In the genomic region with DNA sequence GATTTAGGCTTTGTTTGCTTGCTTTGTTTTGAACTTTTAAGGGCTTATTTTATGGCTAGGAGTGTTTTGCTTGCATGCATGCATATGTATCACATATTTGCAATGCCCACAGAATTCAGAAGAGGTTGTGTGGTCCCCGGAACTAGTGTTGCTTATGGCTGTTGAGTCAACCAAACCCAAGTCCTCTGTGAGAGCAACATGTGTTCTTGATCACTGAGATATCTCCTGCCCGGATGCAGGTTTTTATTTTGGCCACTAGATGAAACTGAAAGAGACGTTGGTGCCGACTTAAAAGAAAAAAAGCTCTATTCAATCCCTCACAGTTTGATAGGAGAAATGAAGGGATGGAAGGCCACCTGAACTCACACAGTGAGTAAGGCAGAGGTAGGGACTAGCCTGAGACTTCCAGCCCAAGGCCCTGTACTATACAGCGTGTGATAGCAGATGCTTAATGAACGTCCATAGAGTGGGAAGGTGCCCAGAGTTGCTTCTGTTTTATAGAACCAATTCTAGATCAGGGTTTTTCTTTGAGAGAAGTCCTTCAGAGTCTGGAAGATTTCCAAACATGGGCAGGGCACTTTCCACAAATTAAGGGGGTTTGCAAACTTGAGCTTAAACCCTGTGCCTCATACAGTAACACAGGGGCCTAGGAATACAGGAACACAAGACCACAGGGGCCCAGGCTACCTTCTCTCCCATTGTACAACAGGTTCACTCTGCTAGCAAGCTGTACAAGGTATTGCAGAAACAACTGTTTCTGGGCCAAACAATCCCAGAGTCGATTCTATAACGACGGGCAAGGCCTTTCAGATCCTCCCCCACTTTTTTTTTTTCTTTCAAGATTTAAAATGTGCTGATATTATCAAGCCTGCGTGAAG, we compare ENCODE assay signal across 8 mouse cellular contexts. TPM values are rescaled to one million over a fixed set of nuclear protein-coding genes. Genes with fewer than 3 reads are reported as not detected.
DNase-seq lines count a peak whose midpoint lies in the region; ATAC-seq and TF ChIP-seq lines count a peak whose summit lies in the region.

No protein-coding gene starts in this region.

- H3K4me3 ChIP-seq in hindbrain, embryonic 11.5 days (ENCODE audit: low read depth, low read length), result no peak overlapping the region
- no peak overlapping the region for H3K4me3 ChIP-seq in hindbrain, embryonic 16.5 days (ENCODE audit: low read length)
- peak overlapping the region; percentile 77 for H3K4me3 ChIP-seq in G1E (ENCODE audit: low read depth, low read length)
- peak overlapping the region; percentile 79; the same call in 1 of the 2 replicates for H3K4me3 ChIP-seq in embryonic facial prominence, embryonic 15.5 days (replicated peaks)
- peak overlapping the region; percentile 74 for H3K4me3 ChIP-seq in liver, embryonic 12.5 days
- H3K4me3 ChIP-seq in thymus, adult 2 months (ENCODE audit: control insufficient read depth, insufficient read depth, low read length), result no peak overlapping the region

- peaks cover 3% of the 10 kb centered on the region; the same call in 1 of the 2 replicates for H3K4me1 ChIP-seq in hindbrain, embryonic 11.5 days (replicated peaks; ENCODE audit: control insufficient read depth, insufficient read depth, low read length)
- peaks cover 12% of the 10 kb centered on the region for H3K4me1 ChIP-seq in hindbrain, embryonic 16.5 days (ENCODE audit: control insufficient read depth, insufficient read depth, low read depth, low read length)
- peaks cover 84% of the 10 kb centered on the region for H3K4me1 ChIP-seq in G1E (ENCODE audit: insufficient read depth, low read depth, low read length)
- peaks cover 48% of the 10 kb centered on the region for H3K4me1 ChIP-seq in embryonic facial prominence, embryonic 15.5 days
- peaks cover 83% of the 10 kb centered on the region for H3K4me1 ChIP-seq in liver, embryonic 12.5 days
- H3K4me1 ChIP-seq in thymus, adult 2 months (replicated peaks; ENCODE audit: control insufficient read depth, insufficient read depth, low read length), result peaks cover 7% of the 10 kb centered on the region

- no peak for TF ChIP-seq POLR2A in thymus, adult 2 months (IDR thresholded peaks at IDR 0.05; ENCODE audit: control insufficient read depth, extremely low read depth, insufficient read depth, low read length, poor library complexity)

- no peak for ATAC-seq in hindbrain, embryonic 11.5 days (ENCODE audit: low FRiP score)
- ATAC-seq in hindbrain, embryonic 16.5 days, result no peak
- no peak for ATAC-seq in G1E (ENCODE audit: extremely low read depth, insufficient number of reproducible peaks, low FRiP score, poor library complexity, severe bottlenecking)
- ATAC-seq in embryonic facial prominence, embryonic 15.5 days (ENCODE audit: insufficient number of reproducible peaks, low FRiP score, low TSS enrichment, low read depth), result no peak
- ATAC-seq in liver, embryonic 12.5 days, result no peak
- ATAC-seq in megakaryocyte progenitor cell, adult 5-6 weeks (replicated peaks; ENCODE audit: poor library complexity), result no peak

- H3K27ac ChIP-seq in hindbrain, embryonic 11.5 days (ENCODE audit: low read depth, low read length), result 0 out of 2 replicates have a peak overlapping the region, but pooled peaks have one; percentile 42
- H3K27ac ChIP-seq in hindbrain, embryonic 16.5 days (ENCODE audit: low read depth, low read length), result no peak overlapping the region
- H3K27ac ChIP-seq in embryonic facial prominence, embryonic 15.5 days (replicated peaks), result peak overlapping the region; percentile 89; the same call in 1 of the 2 replicates
- peak overlapping the region; percentile 99 for H3K27ac ChIP-seq in liver, embryonic 12.5 days
- H3K27ac ChIP-seq in thymus, adult 2 months (ENCODE audit: control insufficient read depth, insufficient read depth, low read length), result no peak overlapping the region

- H3K9ac ChIP-seq in hindbrain, embryonic 11.5 days (ENCODE audit: low read depth, low read length), result no peak overlapping the region
- H3K9ac ChIP-seq in hindbrain, embryonic 16.5 days (ENCODE audit: low read depth, low read length), result no peak overlapping the region
- H3K9ac ChIP-seq in embryonic facial prominence, embryonic 15.5 days, result no peak overlapping the region
- peak overlapping the region; percentile 94 for H3K9ac ChIP-seq in liver, embryonic 12.5 days

- no peak for DNase-seq in hindbrain, embryonic 11.5 days (ENCODE audit: low spot score)
- no peak for DNase-seq in G1E (ENCODE audit: low spot score)
- no peak for DNase-seq in thymus, adult 2 months
- DNase-seq in adrenal gland, adult 2 months, result no peak

- no peaks in the 10 kb centered on the region for H3K9me3 ChIP-seq in hindbrain, embryonic 11.5 days (ENCODE audit: control insufficient read depth, low read length)
- H3K9me3 ChIP-seq in hindbrain, embryonic 16.5 days (ENCODE audit: control insufficient read depth, low read length), result no peaks in the 10 kb centered on the region
- no peaks in the 10 kb centered on the region for H3K9me3 ChIP-seq in G1E (replicated peaks)
- H3K9me3 ChIP-seq in embryonic facial prominence, embryonic 15.5 days (replicated peaks), result no peaks in the 10 kb centered on the region
- no peaks in the 10 kb centered on the region for H3K9me3 ChIP-seq in liver, embryonic 12.5 days (replicated peaks)

- TF ChIP-seq CTCF in G1E (IDR thresholded peaks at IDR 0.05; ENCODE audit: low read depth, low read length), result no peak
- TF ChIP-seq CTCF in thymus, adult 2 months (IDR thresholded peaks at IDR 0.05; ENCODE audit: borderline replicate concordance, control insufficient read depth, extremely low read depth, insufficient read depth, low read length, poor library complexity), result no peak

- no peaks in the 10 kb centered on the region for H3K36me3 ChIP-seq in hindbrain, embryonic 11.5 days (ENCODE audit: control insufficient read depth, insufficient read depth, low read length)
- H3K36me3 ChIP-seq in hindbrain, embryonic 16.5 days (ENCODE audit: control insufficient read depth, insufficient read depth, low read length), result no peaks in the 10 kb centered on the region; the same call in 1 of the 2 replicates
- H3K36me3 ChIP-seq in G1E (replicated peaks), result peaks cover 45% of the 10 kb centered on the region
- H3K36me3 ChIP-seq in embryonic facial prominence, embryonic 15.5 days, result peaks cover 15% of the 10 kb centered on the region
- H3K36me3 ChIP-seq in liver, embryonic 12.5 days, result peaks cover 39% of the 10 kb centered on the region
- H3K36me3 ChIP-seq in thymus, adult 2 months (ENCODE audit: control insufficient read depth, insufficient read depth, low read length), result no peaks in the 10 kb centered on the region

- no peak overlapping the region for H3K4me2 ChIP-seq in hindbrain, embryonic 11.5 days (replicated peaks; ENCODE audit: low read depth, low read length)
- no peak overlapping the region for H3K4me2 ChIP-seq in hindbrain, embryonic 16.5 days (ENCODE audit: low read length)
- peak overlapping the region; percentile 76 for H3K4me2 ChIP-seq in embryonic facial prominence, embryonic 15.5 days (replicated peaks)
- peak overlapping the region; percentile 89 for H3K4me2 ChIP-seq in liver, embryonic 12.5 days

- WGBS in hindbrain, embryonic 11.5 days, result 81% methylated on average over 10 of the region's 10 CpGs
- 83% methylated on average over 10 of the region's 10 CpGs for WGBS in hindbrain, embryonic 16.5 days
- WGBS in embryonic facial prominence, embryonic 15.5 days, result 45% methylated on average over 10 of the region's 10 CpGs
- WGBS in liver, embryonic 12.5 days (ENCODE audit: insufficient replicate concordance), result 42% methylated on average over 10 of the region's 10 CpGs
- 34% methylated on average over 10 of the region's 10 CpGs for WGBS in thymus, adult 2 months

- no peaks in the 10 kb centered on the region for H3K27me3 ChIP-seq in hindbrain, embryonic 11.5 days (ENCODE audit: control insufficient read depth, insufficient read depth, low read length)
- no peaks in the 10 kb centered on the region for H3K27me3 ChIP-seq in hindbrain, embryonic 16.5 days (replicated peaks; ENCODE audit: control insufficient read depth, insufficient read depth, low read length)
- no peaks in the 10 kb centered on the region for H3K27me3 ChIP-seq in G1E (ENCODE audit: insufficient read depth, low read length)
- no peaks in the 10 kb centered on the region for H3K27me3 ChIP-seq in embryonic facial prominence, embryonic 15.5 days
- no peaks in the 10 kb centered on the region for H3K27me3 ChIP-seq in liver, embryonic 12.5 days (replicated peaks)
- no peaks in the 10 kb centered on the region for H3K27me3 ChIP-seq in thymus, adult 2 months (ENCODE audit: control insufficient read depth, insufficient read depth, low read length)

RNA-seq across cellular contexts. Expression of a gene that starts 1.9 kb away (rescaled TPM):
- 77.5 and 80.1 TPM in 2 replicates for polyA plus RNA-seq in hindbrain, embryonic 11.5 days (2014; fragmentation: Nextera tagmentation; extraction: Ambion mirVana)
- polyA plus RNA-seq in hindbrain, embryonic 16.5 days (2015; fragmentation: Nextera tagmentation; extraction: Ambion mirVana), result 72.2 and 75.6 TPM in 2 replicates
- 81.6 and 123 TPM in 2 replicates for total RNA-seq in G1E (2014; fragmentation: Nextera tagmentation)
- total RNA-seq in G1E (2017), result 49.4 and 53.1 TPM in 2 replicates
- 196 and 200 TPM in 2 replicates for polyA plus RNA-seq in G1E (2012)
- 69.3 and 73.7 TPM in 2 replicates for polyA plus RNA-seq in embryonic facial prominence, embryonic 15.5 days (2015; fragmentation: Nextera tagmentation; extraction: Ambion mirVana)
- polyA plus RNA-seq in liver, embryonic 12.5 days (2016; fragmentation: Nextera tagmentation; extraction: Ambion mirVana), result 626 and 633 TPM in 2 replicates
- 56.2 and 75.9 TPM in 2 replicates for polyA plus RNA-seq in thymus, adult 2 months (2012; rRNA removed)
- total RNA-seq in megakaryocyte progenitor cell, adult 5-6 weeks (2015), result 33.6 and 50.9 TPM in 2 replicates
- total RNA-seq in megakaryocyte progenitor cell, adult 5-6 weeks (2017), result 24.1 and 25.0 TPM in 2 replicates
- 100 to 1,000 TPM; 102 to 118 TPM for total RNA-seq in adrenal gland, adult 2 months (2021)
- 313 and 413 TPM in 2 replicates for polyA plus RNA-seq in adrenal gland, adult 2 months (2012; rRNA removed)

RNA-seq across cellular contexts. Expression of a gene that starts 7.1 kb away (rescaled TPM):
- 116 and 117 TPM in 2 replicates for polyA plus RNA-seq in hindbrain, embryonic 11.5 days (2014; fragmentation: Nextera tagmentation; extraction: Ambion mirVana)
- polyA plus RNA-seq in hindbrain, embryonic 16.5 days (2015; fragmentation: Nextera tagmentation; extraction: Ambion mirVana), result 61.8 and 62.3 TPM in 2 replicates
- total RNA-seq in G1E (2014; fragmentation: Nextera tagmentation), result 32.5 and 36.3 TPM in 2 replicates
- 71.7 and 73.9 TPM in 2 replicates for total RNA-seq in G1E (2017)
- polyA plus RNA-seq in G1E (2012), result 37.2 and 40.9 TPM in 2 replicates
- 87.6 and 89.4 TPM in 2 replicates for polyA plus RNA-seq in embryonic facial prominence, embryonic 15.5 days (2015; fragmentation: Nextera tagmentation; extraction: Ambion mirVana)
- polyA plus RNA-seq in liver, embryonic 12.5 days (2016; fragmentation: Nextera tagmentation; extraction: Ambion mirVana), result 80.6 and 84.1 TPM in 2 replicates
- polyA plus RNA-seq in thymus, adult 2 months (2012; rRNA removed), result 18.0 and 20.9 TPM in 2 replicates
- total RNA-seq in megakaryocyte progenitor cell, adult 5-6 weeks (2015), result 56.8 and 60.9 TPM in 2 replicates
- 80.7 TPM in 2 replicates for total RNA-seq in megakaryocyte progenitor cell, adult 5-6 weeks (2017)
- total RNA-seq in adrenal gland, adult 2 months (2021), result 10 to 100 TPM; 48.4 to 50.5 TPM
- 11.7 and 13.8 TPM in 2 replicates for polyA plus RNA-seq in adrenal gland, adult 2 months (2012; rRNA removed)

RNA-seq across cellular contexts. Expression of a gene that starts 7.4 kb away (rescaled TPM):
- 0.91 and 1.8 TPM in 2 replicates for polyA plus RNA-seq in hindbrain, embryonic 11.5 days (2014; fragmentation: Nextera tagmentation; extraction: Ambion mirVana)
- 0.53 and 0.71 TPM in 2 replicates for polyA plus RNA-seq in hindbrain, embryonic 16.5 days (2015; fragmentation: Nextera tagmentation; extraction: Ambion mirVana)
- total RNA-seq in G1E (2014; fragmentation: Nextera tagmentation) (0.53 TPM in 1 of 2 replicates, not detected in the other), G1E (2017) (0.27 and 0.29 TPM in 2 replicates)
- 0.05 TPM in 1 of 2 replicates, not detected in the other for polyA plus RNA-seq in G1E (2012)
- 0.47 and 0.49 TPM in 2 replicates for polyA plus RNA-seq in embryonic facial prominence, embryonic 15.5 days (2015; fragmentation: Nextera tagmentation; extraction: Ambion mirVana)
- 0.12 and 0.21 TPM in 2 replicates for polyA plus RNA-seq in liver, embryonic 12.5 days (2016; fragmentation: Nextera tagmentation; extraction: Ambion mirVana)
- 0.15 and 0.16 TPM in 2 replicates for polyA plus RNA-seq in thymus, adult 2 months (2012; rRNA removed)
- total RNA-seq in megakaryocyte progenitor cell, adult 5-6 weeks (2015), result 0.27 TPM in 1 of 2 replicates, not detected in the other
- 0.08 and 1.4 TPM in 2 replicates for total RNA-seq in megakaryocyte progenitor cell, adult 5-6 weeks (2017)
- total RNA-seq in adrenal gland, adult 2 months (2021), result under 1 TPM; 0.14 to 0.31 TPM
- polyA plus RNA-seq in adrenal gland, adult 2 months (2012; rRNA removed), result 0.06 TPM in 1 of 2 replicates, not detected in the other

RNA-seq across cellular contexts. Expression of a gene that starts 14.5 kb away (rescaled TPM):
- 13.7 and 16.7 TPM in 2 replicates for polyA plus RNA-seq in hindbrain, embryonic 11.5 days (2014; fragmentation: Nextera tagmentation; extraction: Ambion mirVana)
- 11.2 and 11.5 TPM in 2 replicates for polyA plus RNA-seq in hindbrain, embryonic 16.5 days (2015; fragmentation: Nextera tagmentation; extraction: Ambion mirVana)
- total RNA-seq in G1E (2014; fragmentation: Nextera tagmentation) (1.8 and 2.3 TPM in 2 replicates), G1E (2017) (1.3 and 1.7 TPM in 2 replicates)
- 1.7 and 3.0 TPM in 2 replicates for polyA plus RNA-seq in G1E (2012)
- polyA plus RNA-seq in embryonic facial prominence, embryonic 15.5 days (2015; fragmentation: Nextera tagmentation; extraction: Ambion mirVana), result 12.2 and 15.7 TPM in 2 replicates
- polyA plus RNA-seq in liver, embryonic 12.5 days (2016; fragmentation: Nextera tagmentation; extraction: Ambion mirVana), result 4.3 and 4.6 TPM in 2 replicates
- 4.5 and 7.0 TPM in 2 replicates for polyA plus RNA-seq in thymus, adult 2 months (2012; rRNA removed)
- total RNA-seq in megakaryocyte progenitor cell, adult 5-6 weeks (2015), result 1.1 and 3.3 TPM in 2 replicates
- total RNA-seq in megakaryocyte progenitor cell, adult 5-6 weeks (2017), result 0.92 and 2.5 TPM in 2 replicates
- 10 to 100 TPM in 1 of 2 experiments, 1 to 10 TPM in 1; 9.2 to 26.1 TPM for total RNA-seq in adrenal gland, adult 2 months (2021)
- 16.8 and 20.1 TPM in 2 replicates for polyA plus RNA-seq in adrenal gland, adult 2 months (2012; rRNA removed)

RNA-seq across cellular contexts. Expression of a gene that starts 37.9 kb away (rescaled TPM):
- 0.94 and 1.0 TPM in 2 replicates for polyA plus RNA-seq in hindbrain, embryonic 11.5 days (2014; fragmentation: Nextera tagmentation; extraction: Ambion mirVana)
- 0.63 and 0.80 TPM in 2 replicates for polyA plus RNA-seq in hindbrain, embryonic 16.5 days (2015; fragmentation: Nextera tagmentation; extraction: Ambion mirVana)
- total RNA-seq in G1E (2014; fragmentation: Nextera tagmentation) (0.53 TPM in 1 of 2 replicates, not detected in the other), G1E (2017) (0.06 and 0.11 TPM in 2 replicates)
- polyA plus RNA-seq in G1E (2012), result 0.09 TPM in 1 of 2 replicates, not detected in the other
- polyA plus RNA-seq in embryonic facial prominence, embryonic 15.5 days (2015; fragmentation: Nextera tagmentation; extraction: Ambion mirVana), result 14.5 and 16.3 TPM in 2 replicates
- 0.24 and 0.27 TPM in 2 replicates for polyA plus RNA-seq in liver, embryonic 12.5 days (2016; fragmentation: Nextera tagmentation; extraction: Ambion mirVana)
- polyA plus RNA-seq in thymus, adult 2 months (2012; rRNA removed), result 19.7 and 19.8 TPM in 2 replicates
- not detected in 2 replicates for total RNA-seq in megakaryocyte progenitor cell, adult 5-6 weeks (2015)
- not detected in 2 replicates for total RNA-seq in megakaryocyte progenitor cell, adult 5-6 weeks (2017)
- total RNA-seq in adrenal gland, adult 2 months (2021), result 10 to 100 TPM in 1 of 2 experiments, 1 to 10 TPM in 1; 3.0 to 13.9 TPM
- polyA plus RNA-seq in adrenal gland, adult 2 months (2012; rRNA removed), result 10.9 and 15.3 TPM in 2 replicates

Comparison
In these comparisons a context has a peak if more than half of its experiments do, and no peak if none do; other contexts are left out.
1. H3K27ac ChIP-seq: peak in hindbrain, embryonic 11.5 days (single experiment), embryonic facial prominence, embryonic 15.5 days (single experiment) and liver, embryonic 12.5 days (single experiment); none in hindbrain, embryonic 16.5 days (single experiment) and thymus, adult 2 months (single experiment).
2. H3K4me2 ChIP-seq: peak in embryonic facial prominence, embryonic 15.5 days (single experiment) and liver, embryonic 12.5 days (single experiment); none in hindbrain, embryonic 11.5 days (single experiment) and hindbrain, embryonic 16.5 days (single experiment).
3. H3K4me3 ChIP-seq: peak in G1E (single experiment), embryonic facial prominence, embryonic 15.5 days (single experiment) and liver, embryonic 12.5 days (single experiment); none in hindbrain, embryonic 11.5 days (single experiment), hindbrain, embryonic 16.5 days (single experiment) and thymus, adult 2 months (single experiment).